Mouse (Mus musculus): ENCODE measurements around the gene Pank4. TPM values are rescaled to one million over a fixed set of nuclear protein-coding genes. Genes with fewer than 3 reads are reported as not detected.

Pank4 gene
- polyA plus RNA-seq (2014; fragmentation: Illumina TruSeq; extraction: RNeasy Lipid Tissue Mini Kit (QIAGEN cat#74804); ENCODE audit: low read depth, low replicate concordance): 4.7 TPM

DNA sequence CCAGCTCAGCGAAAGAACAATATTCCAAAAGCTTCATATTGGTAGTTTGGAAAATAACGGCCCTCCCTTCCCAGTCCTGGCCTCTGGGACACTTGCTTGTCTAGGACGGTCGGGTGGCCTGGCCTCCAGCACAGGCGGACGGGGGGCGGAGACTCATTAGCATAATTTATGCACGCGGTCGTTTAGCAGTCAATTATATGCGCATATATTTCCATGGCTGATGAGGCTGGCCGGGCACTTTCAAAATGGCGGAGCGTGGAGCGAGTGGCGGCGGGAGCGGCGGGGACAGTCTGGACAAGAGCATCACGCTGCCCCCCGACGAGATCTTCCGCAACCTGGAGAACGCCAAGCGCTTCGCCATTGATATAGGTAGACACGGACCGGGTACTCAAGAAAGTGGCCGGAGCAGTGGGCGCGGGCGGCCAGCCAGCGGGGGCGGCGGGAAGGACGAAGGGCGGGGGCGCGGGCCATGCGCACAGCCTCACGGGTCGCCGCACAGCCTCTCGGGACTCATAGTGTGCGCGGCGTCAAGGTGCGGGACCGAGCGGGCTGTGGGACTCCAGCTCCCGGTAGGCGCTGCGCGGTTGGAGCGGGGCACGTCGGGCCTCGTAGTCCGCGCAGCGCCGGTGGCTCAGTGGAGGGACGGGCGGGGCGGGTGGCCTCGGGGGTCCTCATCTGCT is at the start of gene Pank4:
Gene Pank4 (plus strand): TSS at position 223 of the 680 bp plus-strand sequence.

DNA sequence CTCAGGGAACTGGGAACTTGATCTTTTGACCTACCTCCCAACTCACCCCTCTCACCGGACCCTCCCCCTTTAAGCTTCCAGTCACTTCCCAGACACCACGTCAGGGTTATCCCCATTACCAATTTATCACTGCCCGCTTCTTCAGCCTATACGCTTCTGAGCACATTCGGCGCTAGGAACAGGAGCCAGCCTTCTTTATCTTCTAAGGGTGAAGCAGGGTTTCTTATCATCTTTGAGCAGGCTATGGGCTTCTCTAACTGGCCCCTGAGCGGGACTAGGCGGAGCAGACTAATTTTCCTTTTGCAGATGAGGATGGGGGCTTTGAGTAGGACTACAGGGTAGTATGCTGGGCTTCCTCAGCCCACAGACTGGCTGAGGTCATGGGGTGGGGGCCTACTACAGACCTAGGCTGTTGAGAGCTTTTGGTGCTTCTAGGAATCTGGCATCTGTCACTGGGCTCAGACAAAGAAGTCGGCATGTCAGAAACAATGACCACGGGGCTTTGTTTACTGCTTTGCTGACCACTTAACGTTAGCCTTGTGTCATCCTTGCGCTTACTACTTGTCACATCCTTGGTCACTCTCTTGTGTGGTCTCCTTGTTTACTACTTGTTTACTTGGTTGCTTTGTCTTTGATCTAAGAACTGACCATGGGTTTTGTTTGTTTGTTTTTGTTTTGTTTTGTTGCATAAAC is 35.4 kb upstream of the Pank4 start, which contains the start of gene Tnfrsf14:
Gene Tnfrsf14 (minus strand): TSS at position 169 of the 693 bp plus-strand sequence.

GRCm38 (mm10) chr4:154960690-154961225 is 3.2 kb upstream of the Pank4 start, which contains the start of gene Hes5:
TSS of gene Hes5 (plus strand) at chr4:154960923.

Other genes with a start within 250 kb of the Pank4 start
- not detected for gene Ttc34, start 126.7 kb upstream of the Pank4 start, polyA plus RNA-seq (2014; fragmentation: Illumina TruSeq; extraction: RNeasy Lipid Tissue Mini Kit (QIAGEN cat#74804); ENCODE audit: low read depth, low replicate concordance)
- gene Mmel1, start 94.5 kb upstream of the Pank4 start, polyA plus RNA-seq (2014; fragmentation: Illumina TruSeq; extraction: RNeasy Lipid Tissue Mini Kit (QIAGEN cat#74804); ENCODE audit: low read depth, low replicate concordance): 3.3 TPM
- gene Fam213b, start 65.0 kb upstream of the Pank4 start, polyA plus RNA-seq (2014; fragmentation: Illumina TruSeq; extraction: RNeasy Lipid Tissue Mini Kit (QIAGEN cat#74804); ENCODE audit: low read depth, low replicate concordance): 2.7 TPM
- gene Tnfrsf14, start 35.6 kb upstream of the Pank4 start, polyA plus RNA-seq (2014; fragmentation: Illumina TruSeq; extraction: RNeasy Lipid Tissue Mini Kit (QIAGEN cat#74804); ENCODE audit: low read depth, low replicate concordance): not detected
- not detected for gene Hes5, start 3.2 kb upstream of the Pank4 start, polyA plus RNA-seq (2014; fragmentation: Illumina TruSeq; extraction: RNeasy Lipid Tissue Mini Kit (QIAGEN cat#74804); ENCODE audit: low read depth, low replicate concordance)
- gene Plch2, start 92.7 kb downstream of the Pank4 start, polyA plus RNA-seq (2014; fragmentation: Illumina TruSeq; extraction: RNeasy Lipid Tissue Mini Kit (QIAGEN cat#74804); ENCODE audit: low read depth, low replicate concordance): not detected
- gene Pex10, start 102.9 kb downstream of the Pank4 start, polyA plus RNA-seq (2014; fragmentation: Illumina TruSeq; extraction: RNeasy Lipid Tissue Mini Kit (QIAGEN cat#74804); ENCODE audit: low read depth, low replicate concordance): 3.3 TPM
- gene Rer1, start 122.3 kb downstream of the Pank4 start, polyA plus RNA-seq (2014; fragmentation: Illumina TruSeq; extraction: RNeasy Lipid Tissue Mini Kit (QIAGEN cat#74804); ENCODE audit: low read depth, low replicate concordance): 210 TPM
- 4.8 TPM for gene Morn1, start 122.5 kb downstream of the Pank4 start, polyA plus RNA-seq (2014; fragmentation: Illumina TruSeq; extraction: RNeasy Lipid Tissue Mini Kit (QIAGEN cat#74804); ENCODE audit: low read depth, low replicate concordance)